Mouse (Mus musculus): ENCODE data around the gene Odf3.

- TF ChIP-seq CTCF (IDR thresholded peaks at IDR 0.05; ENCODE audit: borderline replicate concordance, control insufficient read depth, extremely low read depth, insufficient read depth, low read length, poor library complexity) (no peak), POLR2A (IDR thresholded peaks at IDR 0.05; ENCODE audit: control insufficient read depth, extremely low read depth, insufficient read depth, low read length, poor library complexity) (no peak)
These were observed 19.3 kb upstream of the Odf3 start for GRCm38 (mm10) chr7:140828171-140828881.

Measured in thymus, adult 2 months (tissue).